Mouse (Mus musculus) heart, postnatal 0 days (tissue): ENCODE data around the gene Tra2b. TPM values are rescaled to one million over a fixed set of nuclear protein-coding genes. Genes with fewer than 3 reads are reported as not detected.
"Not testable (repeated sequence)": the region's sequence is repeated elsewhere in the genome, so short reads cannot be mapped to it uniquely, and the experiment has no call there.

ENCODE experiments used
- ATAC-seq: fragments of 200-750 bp; cut with Nextera tagmentation; 2 replicates; pipeline ENCODE4 v1.8.0; 2017; ENCODE audit warnings: low read depth, moderate number of reproducible peaks, moderate library complexity; ENCODE audit not compliant: insufficient read depth
- DNase-seq: peaks from one replicate; pipeline ENCODE4 v3.0.0-alpha.2; 2016; ENCODE audit warnings: low spot score
- H3K27ac ChIP-seq: fragments of 300-500 bp; sonication (generic); 2 replicates; pipeline ENCODE4 v1.5.1; 2014; ENCODE audit warnings: low read depth, mild to moderate bottlenecking
- H3K27me3 ChIP-seq: fragments of 300-500 bp; sonication (generic); 2 replicates; pipeline ENCODE4 v1.6.1; 2014; ENCODE audit warnings: low read length, mixed read lengths; ENCODE audit not compliant: control insufficient read depth, insufficient read depth
- H3K36me3 ChIP-seq: fragments of 300-500 bp; sonication (generic); replicated peaks from 2 replicates; pipeline ENCODE4 v1.6.1; 2014; ENCODE audit warnings: low read length, mixed read lengths; ENCODE audit not compliant: control insufficient read depth, insufficient read depth
- H3K4me1 ChIP-seq: fragments of 300-500 bp; sonication (generic); 2 replicates; pipeline ENCODE4 v1.6.1; 2014; ENCODE audit warnings: antibody characterized with exemption; ENCODE audit not compliant: control insufficient read depth, insufficient read depth
- H3K4me2 ChIP-seq: fragments of 300-500 bp; sonication (generic); 2 replicates; pipeline ENCODE4 v1.6.1; 2014; ENCODE audit warnings: low read depth, mild to moderate bottlenecking, low read length, moderate library complexity
- H3K4me3 ChIP-seq: fragments of 300-500 bp; sonication (generic); 2 replicates; pipeline ENCODE4 v1.5.1; 2014; ENCODE audit warnings: low read depth, low read length
- H3K9ac ChIP-seq: fragments of 300-500 bp; sonication (generic); replicated peaks from 2 replicates; pipeline ENCODE4 v1.6.1; 2014; ENCODE audit warnings: low read depth, low read length, mixed read lengths
- H3K9me3 ChIP-seq: fragments of 300-500 bp; sonication (generic); replicated peaks from 2 replicates; pipeline ENCODE4 v1.6.1; 2016; ENCODE audit warnings: low read length; ENCODE audit not compliant: control insufficient read depth
- CTCF ChIP-seq: IDR thresholded peaks from 2 replicates; pipeline ENCODE4 v1.5.1; 2016; ENCODE audit warnings: antibody characterized with exemption, control low read depth, low read depth
- EP300 ChIP-seq: IDR thresholded peaks from 2 replicates; pipeline ENCODE4 v1.6.1; 2016; ENCODE audit warnings: antibody characterized with exemption, low read depth
- WGBS: fragments of 180-500 bp; shearing (Covaris S2); extraction: QIAGEN DNeasy Blood & Tissue Kit; methylation state at CpG from one replicate; pipeline ENCODE4 v1.1.7; 2014; 5-methylcytosine and 5-hydroxymethylcytosine counted together
- polyA plus RNA-seq: library from polyadenylated mRNA; unstranded; fragments of >200 nt; fragmentation: Nextera tagmentation; extraction: Ambion mirVana; gene quantifications from 2 replicates; pipeline ENCODE4 v1.2.1, GENCODE M21; 2015
- total RNA-seq: library from RNA; depleted of rRNA; stranded (reverse); fragments of >200 nt; gene quantifications from 2 replicates; pipeline ENCODE4 v1.2.3, GENCODE M21; 2014; ENCODE audit warnings: low replicate concordance

Tra2b gene
- total and polyA plus RNA-seq, 2 experiments from 2014 or later, result 56.7 to 123 TPM

- no peak overlapping the region for H3K9ac ChIP-seq
- no peak overlapping the region for H3K4me3 ChIP-seq
- no peaks in the 10 kb centered on the region for H3K9me3 ChIP-seq
- H3K4me2 ChIP-seq, result no peak overlapping the region; the same call in 1 of the 2 replicates
- TF ChIP-seq CTCF (no peak), EP300 (no peak)
- DNase-seq, result no peak
- H3K27me3 ChIP-seq, result no peaks in the 10 kb centered on the region
- no peak for ATAC-seq
- H3K36me3 ChIP-seq, result no peaks in the 10 kb centered on the region
- WGBS, result 67% methylated on average over 2 of the region's 2 CpGs
- H3K4me1 ChIP-seq, result peaks cover 34% of the 10 kb centered on the region
- H3K27ac ChIP-seq, result no peak overlapping the region
Measured at GRCm38 (mm10) chr16:22261563-22261962, 4.2 kb downstream of the Tra2b start.

GRCm38 (mm10) chr16:22260423-22261143 lies 5.2 kb downstream of the Tra2b start:
- Histone ChIP-seq H3K36me3 (no peaks in the 10 kb centered on the region), H3K4me1 (peaks cover 36% of the 10 kb centered on the region), H3K4me3 (0 out of 2 replicates have a peak overlapping the region, but pooled peaks have one; percentile 0), H3K27ac (peak overlapping the region; percentile 5; the same call in 1 of the 2 replicates), H3K27me3 (no peaks in the 10 kb centered on the region), H3K9me3 (no peaks in the 10 kb centered on the region), H3K9ac (no peak overlapping the region), H3K4me2 (peak overlapping the region; percentile 19; the same call in 1 of the 2 replicates)
- 27% methylated on average over 3 of the region's 3 CpGs for WGBS
- no peak for TF ChIP-seq EP300
- TF ChIP-seq CTCF, result no peak
- ATAC-seq (no peak), DNase-seq (no peak)

GRCm38 (mm10) chr16:22252255-22252654 lies 13.6 kb downstream of the Tra2b start:
- not testable (repeated sequence) for H3K9me3 ChIP-seq, H3K4me2 ChIP-seq, H3K27ac ChIP-seq, H3K4me1 ChIP-seq, ATAC-seq, H3K9ac ChIP-seq, H3K27me3 ChIP-seq, H3K4me3 ChIP-seq, DNase-seq
- H3K36me3 ChIP-seq, result peaks cover 50% of the 10 kb centered on the region
- 72% methylated on average over 6 of the region's 6 CpGs for WGBS

GRCm38 (mm10) chr16:22250307-22250706 lies 15.5 kb downstream of the Tra2b start:
- H3K9me3 ChIP-seq, result no peaks in the 10 kb centered on the region
- no peaks in the 10 kb centered on the region for H3K27me3 ChIP-seq
- ATAC-seq (no peak), DNase-seq (no peak)
- H3K36me3 ChIP-seq, result peaks cover 57% of the 10 kb centered on the region
- no peak overlapping the region for H3K9ac ChIP-seq
- WGBS, result 90% methylated on average over 5 of the region's 5 CpGs
- H3K27ac ChIP-seq, result no peak overlapping the region
- H3K4me3 ChIP-seq, result no peak overlapping the region
- H3K4me2 ChIP-seq, result no peak overlapping the region
- TF ChIP-seq CTCF, result no peak
- no peak for TF ChIP-seq EP300
- 0 out of 2 replicates have a peak, but pooled peaks cover 5% of the 10 kb centered on the region for H3K4me1 ChIP-seq

- TF ChIP-seq EP300 (no peak), CTCF (no peak)
- Histone ChIP-seq H3K4me3 (no peak overlapping the region), H3K27ac (no peak overlapping the region), H3K36me3 (peaks cover 62% of the 10 kb centered on the region), H3K27me3 (no peaks in the 10 kb centered on the region), H3K9ac (no peak overlapping the region), H3K9me3 (no peaks in the 10 kb centered on the region), H3K4me1 (no peaks in the 10 kb centered on the region), H3K4me2 (no peak overlapping the region)
- ATAC-seq (no peak), DNase-seq (no peak)
- 96% methylated on average over 3 of the region's 3 CpGs for WGBS
Measured at GRCm38 (mm10) chr16:22249754-22250153, 16.1 kb downstream of the Tra2b start.
